Mouse (Mus musculus) frontal cortex, postnatal 14 days (tissue): ENCODE measurements at regions not wholly inside any gene's neighbourhood (a gene's known extent, or its start where the extent isn't known, plus 50 kb on each side); places are given as distances from the start of the nearest gene placed in this dataset.

Experiments used
- DNase-seq, 2 experiments: peaks; one replicate each; pipeline ENCODE4 v3.0.0; 2022; ENCODE audit warnings: low spot score in 2 of 2

DNA sequence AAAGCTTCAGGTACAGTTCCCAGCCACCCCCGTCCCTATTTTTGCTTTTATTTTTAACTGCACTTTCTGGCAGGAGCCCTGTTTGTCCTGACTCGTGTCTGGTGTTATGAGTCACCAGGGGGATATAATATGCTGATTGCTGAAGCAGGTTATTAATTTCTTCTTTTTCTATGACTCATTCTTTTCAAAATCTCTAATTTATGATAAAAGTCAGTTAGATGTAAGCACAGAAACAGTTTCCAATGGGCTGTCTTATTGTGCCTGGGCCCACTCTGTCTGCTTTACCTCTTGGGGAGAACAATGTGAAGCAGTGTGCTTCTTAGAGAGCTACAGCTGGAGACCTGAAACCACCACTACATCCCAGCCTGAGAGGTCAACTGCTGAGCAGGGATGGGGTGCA is 153.5 kb upstream of the Trib2 start:
- no peak for DNase-seq

- no peak for DNase-seq
Observed at GRCm38 (mm10) chr12:15967550-15968102, 150.9 kb upstream of the Trib2 start.

GRCm38 (mm10) chr12:15966631-15967030 is 149.9 kb upstream of the Trib2 start:
- no peak for DNase-seq

DNA sequence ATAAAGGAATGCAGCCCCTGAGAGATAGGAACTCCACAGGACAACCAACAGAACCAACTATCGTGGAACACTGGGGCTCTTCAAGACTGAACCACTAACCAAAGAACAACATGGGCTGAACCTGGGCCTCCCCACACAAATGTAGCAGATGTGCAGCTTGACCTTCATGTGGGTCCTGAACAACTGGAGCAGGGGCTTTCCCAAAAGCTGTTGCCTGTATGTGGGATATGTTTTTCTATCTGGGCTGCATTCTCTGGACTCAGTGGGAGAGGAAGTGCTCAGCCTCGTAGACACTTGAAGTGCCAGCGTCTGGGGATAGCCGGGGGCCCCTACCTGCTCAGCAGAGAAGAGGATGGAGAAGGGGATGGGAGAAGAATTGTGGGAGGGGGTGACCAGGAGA is 149.2 kb upstream of the Trib2 start:
- no peak for DNase-seq

DNA sequence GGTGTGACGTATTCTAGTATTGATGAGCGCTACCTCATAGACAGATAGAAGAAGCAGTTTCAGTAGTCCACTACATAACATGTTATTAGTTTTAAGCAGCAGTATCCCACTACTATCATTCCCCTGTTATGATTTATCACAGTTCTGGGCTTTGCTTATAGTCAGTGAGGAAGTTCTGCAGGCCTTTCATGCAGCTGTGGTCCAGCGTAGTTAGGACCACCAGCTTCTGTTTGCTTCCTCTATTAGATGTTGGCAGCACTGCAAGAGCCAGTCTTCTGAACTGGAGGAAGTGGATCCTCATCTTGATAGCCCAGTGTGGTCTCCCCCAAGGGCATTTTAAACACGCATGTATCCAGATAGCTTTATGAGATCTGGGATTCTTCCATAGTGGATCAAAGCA is 147.4 kb upstream of the Trib2 start:
- no peak for DNase-seq

DNA sequence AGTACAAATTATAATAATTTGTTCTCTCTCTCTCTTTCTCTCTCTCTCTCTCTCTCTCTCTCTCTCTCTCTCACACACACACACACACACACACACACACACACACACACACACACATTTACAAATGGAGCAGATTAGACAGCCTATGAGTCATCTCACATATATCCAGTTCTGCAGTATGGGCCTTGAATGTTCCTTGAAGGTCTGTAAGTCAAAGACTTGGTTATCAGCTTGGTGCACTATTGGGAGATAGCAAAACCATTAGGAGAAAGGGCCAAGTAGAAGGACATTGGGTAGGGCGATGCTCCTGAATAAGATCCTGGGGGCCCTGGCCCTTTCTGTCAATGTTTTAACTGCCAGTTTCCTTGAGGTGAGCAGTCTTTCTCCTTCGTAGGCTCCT is 145.1 kb upstream of the Trib2 start:
- DNase-seq, result no peak

- DNase-seq, result no peak
Observed at GRCm38 (mm10) chr12:15937443-15938237, 120.9 kb upstream of the Trib2 start.

- DNase-seq, result no peak
Observed at GRCm38 (mm10) chr12:15932067-15932466, 115.3 kb upstream of the Trib2 start.

GRCm38 (mm10) chr12:15931535-15931934 is 114.8 kb upstream of the Trib2 start:
- no peak for DNase-seq

- DNase-seq, result no peak
Observed at GRCm38 (mm10) chr12:15930155-15930554, 113.4 kb upstream of the Trib2 start.

DNA sequence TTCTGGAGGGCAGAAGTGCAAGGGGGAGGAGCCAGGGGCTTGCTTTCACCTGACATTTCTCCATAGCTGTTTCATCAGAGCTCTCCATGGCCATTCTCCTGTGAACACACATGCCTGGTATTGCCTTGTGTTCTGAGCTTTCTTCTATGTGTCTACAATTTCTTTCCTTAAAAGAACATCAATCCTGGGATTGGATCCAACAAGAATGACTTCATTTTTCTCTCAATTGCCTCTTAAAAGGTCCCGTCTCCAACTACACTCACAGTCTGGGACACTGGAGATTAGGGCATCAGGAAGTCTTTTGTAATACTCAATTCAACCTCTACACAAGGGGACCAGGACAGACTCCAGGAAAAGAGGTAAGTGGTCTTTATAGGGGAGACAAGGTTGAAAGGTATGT is 112.8 kb upstream of the Trib2 start:
- DNase-seq, result no peak

- no peak for DNase-seq
Observed at GRCm38 (mm10) chr12:15918291-15918690, 101.6 kb upstream of the Trib2 start.

- no peak for DNase-seq
Observed at GRCm38 (mm10) chr12:15912959-15913358, 96.2 kb upstream of the Trib2 start.

- no peak for DNase-seq
Observed at GRCm38 (mm10) chr12:15912491-15912890, 95.8 kb upstream of the Trib2 start.

DNA sequence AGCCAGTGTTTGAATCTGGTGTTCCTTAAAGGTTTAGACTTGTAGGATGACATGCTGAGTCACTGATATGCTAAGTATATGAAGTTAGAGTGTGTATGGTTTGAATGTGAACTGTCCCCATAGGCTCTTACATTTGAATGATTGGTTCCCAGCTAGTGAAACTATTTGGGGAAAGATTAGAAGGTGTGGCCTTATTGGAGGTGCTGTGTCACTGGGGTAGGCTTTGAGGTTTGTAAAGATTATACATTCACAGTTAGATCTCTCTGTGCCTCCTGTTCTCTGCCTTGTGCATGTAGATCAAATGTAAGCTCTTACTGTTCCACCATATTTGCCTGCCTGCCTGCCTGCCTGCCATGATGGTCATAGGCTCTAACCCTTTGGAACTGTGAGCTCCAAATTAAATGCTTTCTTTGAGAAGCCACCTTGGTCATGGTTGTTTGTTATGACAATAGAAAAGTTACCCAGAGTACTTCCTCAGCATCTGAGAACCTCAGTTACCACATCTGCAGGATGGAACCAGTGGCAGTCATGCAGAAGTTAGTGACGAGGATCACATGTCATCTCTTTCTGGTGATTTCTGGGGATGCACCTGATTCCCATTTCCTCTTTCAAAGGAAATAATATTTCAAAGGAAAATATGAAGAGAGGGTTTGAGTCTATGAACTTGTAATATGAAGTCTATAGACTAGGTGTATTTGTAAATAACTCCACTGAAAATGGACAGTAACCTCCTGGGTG is 94.7 kb upstream of the Trib2 start:
- DNase-seq, result no peak

DNA sequence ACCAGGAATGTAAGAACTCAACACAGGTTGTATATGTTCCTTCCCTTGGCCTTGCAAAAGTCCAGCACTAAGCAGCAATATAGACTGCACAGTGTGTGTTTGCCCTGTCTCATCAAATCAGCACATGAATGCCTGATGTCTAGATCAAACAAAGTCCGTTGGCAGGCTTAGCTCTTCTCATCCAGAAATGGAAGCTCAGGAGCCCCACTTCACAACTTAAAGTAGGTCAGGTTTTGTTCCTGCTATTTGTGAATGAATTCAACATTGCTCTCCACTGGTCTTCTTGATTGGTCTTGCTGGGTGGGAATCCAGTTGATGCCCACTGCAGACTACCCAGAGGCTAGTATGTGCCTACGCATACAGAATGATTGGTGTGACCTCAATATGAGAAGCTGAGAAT is 80.8 kb upstream of the Trib2 start:
- DNase-seq, result no peak

GRCm38 (mm10) chr12:15896511-15896910 is 79.8 kb upstream of the Trib2 start:
- DNase-seq, result peak; percentile 20 to 53

DNA sequence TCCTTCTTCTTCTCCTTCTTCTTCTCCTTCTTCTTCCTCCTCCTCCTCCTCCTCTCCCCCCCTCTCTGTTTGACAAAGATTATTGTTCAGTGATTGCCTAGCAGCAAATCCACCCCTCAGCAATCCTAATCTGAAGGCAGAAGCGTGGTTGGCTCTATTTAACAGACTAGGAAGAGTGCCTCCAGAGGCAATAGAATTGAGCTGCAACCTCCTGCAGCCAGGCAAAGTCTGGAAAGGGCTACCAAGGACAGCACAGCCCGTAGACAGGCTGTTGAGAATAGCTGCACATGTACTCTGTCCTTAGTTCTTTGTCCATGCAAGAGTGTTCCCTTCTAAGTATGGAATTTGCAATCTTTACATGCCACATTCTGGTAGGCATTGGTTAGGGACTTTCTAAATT is 78.5 kb upstream of the Trib2 start:
- DNase-seq, result no peak

- no peak for DNase-seq
Observed at GRCm38 (mm10) chr12:15890591-15890990, 73.9 kb upstream of the Trib2 start.

DNA sequence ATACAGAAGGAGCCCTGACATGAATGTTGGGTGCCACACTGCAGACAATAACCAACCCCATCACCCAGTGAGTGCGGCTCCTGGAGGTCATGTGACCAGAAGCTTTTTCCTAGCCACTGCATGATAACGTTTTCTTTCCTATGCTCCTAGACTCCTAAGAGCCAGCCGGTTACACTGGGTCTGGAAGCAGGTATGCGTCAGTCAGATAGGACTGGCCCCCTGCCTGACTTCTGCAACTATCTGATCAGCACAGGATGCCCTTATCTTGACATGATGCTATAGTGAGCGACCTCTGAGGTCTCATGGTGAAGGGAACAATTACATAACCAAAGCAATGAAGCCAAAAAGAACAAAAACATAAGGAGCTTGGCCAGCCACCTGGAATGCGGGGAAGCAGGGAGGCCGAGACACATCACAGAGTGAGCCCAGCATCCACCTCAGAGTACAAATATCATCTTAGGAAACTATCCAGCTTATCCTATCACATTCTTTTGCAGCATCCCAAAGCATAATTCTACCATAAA is 63.2 kb upstream of the Trib2 start:
- no peak for DNase-seq
